22 mouse cellular contexts compared by ENCODE assay signal in the genomic region with DNA sequence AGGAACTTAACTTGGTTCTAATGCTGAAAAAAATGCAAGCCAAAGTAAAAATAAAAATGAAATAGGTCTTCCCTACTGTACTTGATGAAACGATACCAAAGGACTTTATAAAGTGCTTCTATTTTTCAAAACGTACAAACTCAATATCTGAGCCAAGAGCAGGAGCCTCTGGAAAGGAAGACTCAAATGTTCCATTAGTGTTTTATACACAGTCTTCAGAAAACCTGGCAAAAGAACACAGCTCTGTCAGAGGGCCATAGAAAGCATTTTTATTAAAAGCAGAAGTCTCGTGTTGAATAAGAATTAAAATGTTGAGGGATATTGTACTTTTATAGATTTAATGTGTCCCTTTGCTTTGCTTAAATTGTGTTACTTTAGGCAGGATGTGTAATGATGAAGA.
DNase-seq lines count a peak whose midpoint lies in the region; ATAC-seq and TF ChIP-seq lines count a peak whose summit lies in the region.
"Had no signal": no experiment of that assay in that cellular context is flagged by ENCODE, and none has a peak within 500 bp of the region (broad histone marks: within the 10 kb centered on the region; RNA-seq: fewer than 3 reads in every experiment).

No protein-coding gene starts in this region.

- ATAC-seq in embryonic facial prominence, embryonic 14.5 days (ENCODE audit: low read depth), result no peak
- peak; percentile 61; the same call in 1 of the 2 replicates for ATAC-seq in limb, embryonic 13.5 days (ENCODE audit: low FRiP score, low read depth)
- no peak for ATAC-seq in lung, embryonic 14.5 days (ENCODE audit: insufficient read depth)
- ATAC-seq in limb, embryonic 14.5 days (ENCODE audit: low FRiP score, low read depth), result no peak; the same call in 1 of the 2 replicates
- ATAC-seq: activated CD4-positive, CD25-positive, alpha-beta regulatory T cell, adult 4 months; CD4-positive, CD25-positive, alpha-beta regulatory T cell, adult 4 months; Patski had no signal

- H3K27ac ChIP-seq in embryonic facial prominence, embryonic 14.5 days (replicated peaks; ENCODE audit: low read depth, low read length), result no peak overlapping the region
- no peak overlapping the region for H3K27ac ChIP-seq in embryonic facial prominence, embryonic 10.5 days (replicated peaks)
- no peak overlapping the region for H3K27ac ChIP-seq in limb, embryonic 13.5 days
- H3K27ac ChIP-seq in limb, embryonic 10.5 days, result no peak overlapping the region
- no peak overlapping the region for H3K27ac ChIP-seq in lung, embryonic 14.5 days (ENCODE audit: low read depth)
- H3K27ac ChIP-seq in limb, embryonic 14.5 days (replicated peaks; ENCODE audit: low read depth, low read length), result no peak overlapping the region

- 41% methylated on average over 3 of the region's 3 CpGs for WGBS in embryonic facial prominence, embryonic 14.5 days
- 83% methylated on average over 3 of the region's 3 CpGs for WGBS in embryonic facial prominence, embryonic 10.5 days
- 48% methylated on average over 3 of the region's 3 CpGs for WGBS in limb, embryonic 13.5 days
- 89% methylated on average over 3 of the region's 3 CpGs for WGBS in limb, embryonic 10.5 days
- WGBS in lung, embryonic 14.5 days, result 40% methylated on average over 3 of the region's 3 CpGs
- WGBS in limb, embryonic 14.5 days, result 35% methylated on average over 3 of the region's 3 CpGs

- no peaks in the 10 kb centered on the region for H3K27me3 ChIP-seq in embryonic facial prominence, embryonic 14.5 days (replicated peaks; ENCODE audit: control insufficient read depth, insufficient read depth, low read length)
- H3K27me3 ChIP-seq in embryonic facial prominence, embryonic 10.5 days (replicated peaks; ENCODE audit: low read depth, poor library complexity, severe bottlenecking), result no peaks in the 10 kb centered on the region
- no peaks in the 10 kb centered on the region for H3K27me3 ChIP-seq in limb, embryonic 13.5 days
- H3K27me3 ChIP-seq in limb, embryonic 10.5 days (ENCODE audit: low read depth, poor library complexity, severe bottlenecking), result no peaks in the 10 kb centered on the region
- H3K27me3 ChIP-seq in lung, embryonic 14.5 days (ENCODE audit: insufficient read depth, low read length), result no peaks in the 10 kb centered on the region
- H3K27me3 ChIP-seq in limb, embryonic 14.5 days (ENCODE audit: control insufficient read depth, insufficient read depth, low read length), result no peaks in the 10 kb centered on the region
- H3K27me3 ChIP-seq: CH12.LX, Patski had no signal

- TF ChIP-seq CTCF in lung, embryonic 14.5 days (IDR thresholded peaks at IDR 0.05; ENCODE audit: low read depth), result no peak

- H3K4me1 ChIP-seq in embryonic facial prominence, embryonic 14.5 days (ENCODE audit: control insufficient read depth, insufficient read depth, low read length), result no peaks in the 10 kb centered on the region
- H3K4me1 ChIP-seq in embryonic facial prominence, embryonic 10.5 days, result no peaks in the 10 kb centered on the region
- no peaks in the 10 kb centered on the region for H3K4me1 ChIP-seq in limb, embryonic 13.5 days
- no peaks in the 10 kb centered on the region for H3K4me1 ChIP-seq in limb, embryonic 10.5 days
- no peaks in the 10 kb centered on the region for H3K4me1 ChIP-seq in lung, embryonic 14.5 days (ENCODE audit: insufficient read depth)
- no peaks in the 10 kb centered on the region for H3K4me1 ChIP-seq in limb, embryonic 14.5 days (ENCODE audit: control insufficient read depth, insufficient read depth, low read length)

- H3K9me3 ChIP-seq in embryonic facial prominence, embryonic 14.5 days (ENCODE audit: control insufficient read depth, low read length), result no peaks in the 10 kb centered on the region
- H3K9me3 ChIP-seq in embryonic facial prominence, embryonic 10.5 days, result no peaks in the 10 kb centered on the region
- no peaks in the 10 kb centered on the region for H3K9me3 ChIP-seq in limb, embryonic 13.5 days
- no peaks in the 10 kb centered on the region for H3K9me3 ChIP-seq in limb, embryonic 10.5 days (replicated peaks)
- H3K9me3 ChIP-seq in lung, embryonic 14.5 days (ENCODE audit: low read depth, low read length), result no peaks in the 10 kb centered on the region
- H3K9me3 ChIP-seq in limb, embryonic 14.5 days (ENCODE audit: control insufficient read depth, low read length), result no peaks in the 10 kb centered on the region
- H3K9me3 ChIP-seq: G1E had no signal

- H3K4me2 ChIP-seq in embryonic facial prominence, embryonic 14.5 days (ENCODE audit: low read depth, low read length), result no peak overlapping the region
- no peak overlapping the region for H3K4me2 ChIP-seq in limb, embryonic 13.5 days (replicated peaks)
- H3K4me2 ChIP-seq in lung, embryonic 14.5 days, result no peak overlapping the region
- H3K4me2 ChIP-seq in limb, embryonic 14.5 days (replicated peaks; ENCODE audit: low read depth, low read length, severe bottlenecking), result no peak overlapping the region

- DNase-seq in embryonic facial prominence, embryonic 14.5 days (ENCODE audit: low spot score), result peak; percentile 86
- DNase-seq in embryonic facial prominence, embryonic 10.5 days (ENCODE audit: low spot score), result no peak
- DNase-seq in limb, embryonic 10.5 days (ENCODE audit: low spot score), result no peak
- peak; percentile 43 for DNase-seq in lung, embryonic 14.5 days
- no peak for DNase-seq in lung, adult 18-20 months
- DNase-seq in limb, embryonic 14.5 days (ENCODE audit: low spot score), result peak; percentile 76
- DNase-seq in right cerebral cortex, postnatal 14 days, result no peak
- DNase-seq: adrenal gland, adult 2 months; adrenal gland, adult 8-10 months; adrenal gland, postnatal 10 days; adrenal gland, postnatal 14 days; adrenal gland, postnatal 25 days; adrenal gland, postnatal 36 days; B cell, adult 2 months; cerebellum, adult 11 months; cerebellum, adult 11-12 months had no signal

- H3K9ac ChIP-seq in embryonic facial prominence, embryonic 14.5 days (ENCODE audit: low read depth, low read length), result no peak overlapping the region
- H3K9ac ChIP-seq in limb, embryonic 13.5 days, result no peak overlapping the region
- no peak overlapping the region for H3K9ac ChIP-seq in lung, embryonic 14.5 days
- no peak overlapping the region for H3K9ac ChIP-seq in limb, embryonic 14.5 days (ENCODE audit: low read depth, low read length, severe bottlenecking)

- TF ChIP-seq POLR2A in limb, embryonic 14.5 days (IDR thresholded peaks at IDR 0.05; ENCODE audit: borderline replicate concordance, extremely low read depth, insufficient read depth, insufficient read length), result no peak

- H3K4me3 ChIP-seq in embryonic facial prominence, embryonic 14.5 days (ENCODE audit: low read depth, low read length), result no peak overlapping the region
- H3K4me3 ChIP-seq in embryonic facial prominence, embryonic 10.5 days, result no peak overlapping the region
- H3K4me3 ChIP-seq in limb, embryonic 13.5 days, result no peak overlapping the region
- no peak overlapping the region for H3K4me3 ChIP-seq in limb, embryonic 10.5 days
- no peak overlapping the region for H3K4me3 ChIP-seq in lung, embryonic 14.5 days (ENCODE audit: low read depth, low read length)
- no peak overlapping the region for H3K4me3 ChIP-seq in limb, embryonic 14.5 days (replicated peaks; ENCODE audit: low read length)

- no peaks in the 10 kb centered on the region for H3K36me3 ChIP-seq in embryonic facial prominence, embryonic 14.5 days (ENCODE audit: control insufficient read depth, insufficient read depth, low read length)
- H3K36me3 ChIP-seq in embryonic facial prominence, embryonic 10.5 days (replicated peaks), result no peaks in the 10 kb centered on the region
- H3K36me3 ChIP-seq in limb, embryonic 13.5 days, result no peaks in the 10 kb centered on the region
- H3K36me3 ChIP-seq in limb, embryonic 10.5 days, result no peaks in the 10 kb centered on the region
- no peaks in the 10 kb centered on the region for H3K36me3 ChIP-seq in lung, embryonic 14.5 days (ENCODE audit: insufficient read depth)
- H3K36me3 ChIP-seq in limb, embryonic 14.5 days (ENCODE audit: control insufficient read depth, insufficient read depth, low read length), result no peaks in the 10 kb centered on the region
- H3K36me3 ChIP-seq: G1E had no signal

Comparison
In these comparisons a context has a peak if more than half of its experiments do, and no peak if none do; other contexts are left out.
1. DNase-seq: peak in embryonic facial prominence, embryonic 14.5 days (single experiment), lung, embryonic 14.5 days (single experiment) and limb, embryonic 14.5 days (single experiment); none in embryonic facial prominence, embryonic 10.5 days (single experiment), limb, embryonic 10.5 days (single experiment), lung, adult 18-20 months (0 of 2) and right cerebral cortex, postnatal 14 days (single experiment).